Mouse (Mus musculus) neutrophil, adult 5-6 weeks (primary cell): ENCODE measurements around the gene Pstpip1. TPM values are rescaled to one million over a fixed set of nuclear protein-coding genes. Genes with fewer than 3 reads are reported as not detected.
A peak's percentile ranks its signal among the peaks of the same experiment; 100 is the strongest.

Source experiments
- ATAC-seq: fragments of 151-379, 151-347 bp; 2 replicates; pipeline ENCODE4 v1.8.0; 2017; ENCODE audit warnings: mild to moderate bottlenecking, moderate TSS enrichment; ENCODE audit not compliant: insufficient number of reproducible peaks, poor library complexity, low FRiP score, severe bottlenecking; ENCODE audit errors: extremely low read depth
- total RNA-seq: library from RNA; stranded (forward); fragments of 200-1000 nt; gene quantifications from 2 replicates; pipeline ENCODE4 v1.2.3, GENCODE M21; 2017

The Pstpip1 gene
- total RNA-seq = 369 and 376 TPM in 2 replicates

DNA sequence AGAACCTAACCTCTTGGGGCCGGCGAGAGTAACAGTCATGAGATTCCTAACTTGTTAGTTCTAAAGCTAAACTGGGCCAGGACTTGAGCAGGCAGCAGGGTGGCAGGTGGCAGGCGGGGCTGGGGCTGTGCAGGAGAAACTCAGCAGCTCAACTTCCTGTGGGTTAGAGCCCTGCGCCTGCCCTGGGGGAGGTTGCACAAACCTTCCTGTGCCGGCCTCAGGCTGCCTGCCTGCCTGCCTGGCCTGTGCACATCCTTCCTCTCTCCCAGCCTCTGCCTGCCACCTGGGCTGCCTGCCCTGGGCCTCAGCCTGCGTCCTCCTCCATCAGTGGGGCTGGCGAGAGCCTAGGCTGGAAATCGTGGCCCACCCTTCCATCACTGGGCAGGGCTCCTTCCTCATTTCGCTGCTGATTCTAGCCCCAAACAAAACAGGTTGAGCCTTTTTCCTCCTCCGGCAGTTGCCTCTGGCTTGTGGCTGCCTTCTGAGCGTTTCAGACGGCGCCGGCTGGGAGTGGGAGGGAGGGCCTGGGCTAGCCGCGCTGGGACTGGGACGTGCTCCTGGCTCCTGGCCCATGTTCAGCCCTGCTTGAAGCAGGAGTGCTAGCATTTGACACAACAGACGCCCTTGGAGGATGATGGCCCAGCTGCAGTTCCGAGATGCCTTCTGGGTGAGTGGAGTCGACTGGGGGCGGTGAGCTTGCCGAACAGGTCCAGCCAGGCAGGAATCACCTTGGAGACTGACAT is at the start of gene Pstpip1:
Pstpip1 (plus strand) TSS at position 185 of the 743 bp plus-strand sequence.
- peak; percentile 70 for ATAC-seq

DNA sequence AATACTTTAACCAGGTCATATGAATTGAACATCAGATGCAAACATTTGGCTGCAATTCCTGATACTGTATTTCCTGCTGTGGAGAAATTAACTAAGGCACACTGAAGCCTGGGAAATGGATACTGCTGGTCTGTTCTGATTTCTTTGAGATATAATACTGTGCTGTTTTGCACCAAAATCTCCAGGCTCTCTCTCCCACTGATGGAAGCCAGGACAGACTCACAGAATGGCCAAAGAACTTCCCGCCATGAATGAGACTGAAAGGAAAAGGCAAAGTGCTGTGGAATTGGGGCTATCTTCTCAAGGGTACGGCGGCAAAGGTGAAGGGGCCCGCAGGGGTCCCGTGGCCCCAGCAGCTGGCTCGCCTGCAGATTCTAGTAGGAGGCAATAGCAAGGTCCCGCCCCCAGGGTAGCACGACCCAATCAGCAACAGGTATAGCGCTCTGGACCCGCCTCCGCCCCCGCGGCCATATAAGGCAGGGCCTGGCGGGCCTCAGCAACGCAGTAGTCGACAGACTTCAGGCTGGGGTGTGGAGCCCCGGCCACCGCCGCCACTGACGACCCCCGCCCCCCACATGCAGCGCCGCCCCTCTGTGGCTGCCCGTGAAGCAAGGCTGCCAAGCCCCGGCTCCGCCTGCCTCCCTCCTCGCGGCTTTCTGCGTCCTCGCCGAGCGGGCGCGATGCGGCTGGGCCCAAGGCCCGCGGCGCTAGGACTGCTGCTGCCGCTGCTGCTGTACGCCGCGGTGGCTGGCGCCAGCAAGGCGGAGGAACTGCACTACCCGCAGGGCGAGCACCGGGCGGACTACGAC is 48.2 kb upstream of the Pstpip1 start, which contains the start of gene Rcn2:
Rcn2 (plus strand) TSS at position 474 of the 809 bp plus-strand sequence.
- peak; percentile 100 for ATAC-seq

DNA sequence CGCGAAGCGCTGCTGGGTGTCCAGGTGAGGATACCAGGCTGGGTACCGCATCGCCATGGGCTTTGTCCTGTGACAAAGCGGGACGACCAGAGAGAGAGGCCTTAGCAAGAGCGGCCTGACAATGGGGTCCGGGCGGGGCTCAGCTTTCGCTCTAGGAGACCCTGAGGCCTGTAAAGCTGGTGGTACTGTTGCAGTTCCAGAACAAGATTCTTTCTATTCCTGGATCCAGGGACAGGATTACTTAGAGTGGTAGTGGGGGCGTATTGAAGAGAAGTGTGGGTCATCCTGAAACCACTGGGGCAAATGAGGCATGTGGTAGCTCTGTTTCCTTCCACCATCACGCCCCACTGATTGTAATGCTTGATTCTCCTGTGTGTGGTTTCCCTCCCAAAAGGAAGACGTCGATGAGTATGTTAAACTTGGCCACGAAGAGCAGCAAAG is 47.6 kb upstream of the Pstpip1 start:
- no peak for ATAC-seq

DNA sequence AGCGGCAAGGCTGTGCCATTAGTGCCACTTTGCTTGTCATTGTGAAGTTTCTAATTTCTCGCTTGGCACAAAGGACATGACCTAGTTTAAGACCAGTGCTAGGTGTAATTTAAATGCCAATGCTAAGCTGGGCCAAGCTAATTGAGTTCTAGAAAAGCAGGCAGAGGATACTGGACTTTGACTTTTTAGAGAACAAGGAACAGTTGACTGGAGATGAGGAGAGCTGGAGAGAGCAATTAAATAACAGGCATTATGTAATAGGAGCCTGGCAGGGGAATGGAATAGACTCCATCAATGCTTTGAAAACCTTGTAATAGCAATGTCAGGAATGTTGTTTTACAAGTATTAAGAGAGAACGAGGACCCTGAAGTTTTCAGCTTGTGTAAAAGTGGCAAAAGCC is 36.0 kb upstream of the Pstpip1 start:
- ATAC-seq = no peak

DNA sequence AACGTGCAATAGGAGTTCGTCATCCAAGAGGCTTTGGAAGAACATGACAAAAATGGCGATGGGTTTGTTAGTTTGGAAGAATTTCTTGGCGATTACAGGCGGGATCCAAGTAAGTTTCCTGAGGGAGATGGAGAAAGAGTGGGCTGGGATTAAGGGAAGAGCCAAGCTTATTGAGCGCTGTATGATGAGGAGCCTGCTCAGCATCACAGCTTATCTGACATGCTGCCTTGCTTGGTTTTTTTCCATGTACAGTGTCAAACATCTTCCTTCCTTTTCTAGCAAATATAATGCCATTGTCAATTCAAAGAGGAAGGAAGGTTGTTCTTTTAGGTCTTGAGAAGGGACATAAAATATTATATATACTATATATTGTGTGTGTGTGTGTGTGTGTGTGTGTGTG is 33.6 kb upstream of the Pstpip1 start:
- no peak for ATAC-seq

DNA sequence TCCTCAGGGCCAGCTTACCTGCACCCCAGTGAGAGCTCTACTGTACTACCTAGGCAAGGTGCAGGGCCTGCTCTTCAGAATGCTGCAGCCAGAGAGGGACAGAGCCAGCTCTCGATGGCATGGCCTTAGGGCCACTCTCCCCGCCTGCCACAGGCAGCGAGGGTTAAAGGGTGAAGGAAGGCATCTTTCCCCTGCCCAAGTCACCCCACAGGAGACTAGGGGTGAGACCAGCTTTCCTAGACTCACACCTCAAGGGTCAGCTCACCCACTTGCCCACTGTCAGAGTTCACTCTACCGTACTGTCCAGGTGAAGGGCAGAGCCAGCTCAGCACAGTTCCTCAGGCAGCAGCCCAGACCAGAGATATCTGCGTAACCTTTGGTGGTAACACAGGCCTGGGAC is 27.4 kb upstream of the Pstpip1 start:
- ATAC-seq = no peak

DNA sequence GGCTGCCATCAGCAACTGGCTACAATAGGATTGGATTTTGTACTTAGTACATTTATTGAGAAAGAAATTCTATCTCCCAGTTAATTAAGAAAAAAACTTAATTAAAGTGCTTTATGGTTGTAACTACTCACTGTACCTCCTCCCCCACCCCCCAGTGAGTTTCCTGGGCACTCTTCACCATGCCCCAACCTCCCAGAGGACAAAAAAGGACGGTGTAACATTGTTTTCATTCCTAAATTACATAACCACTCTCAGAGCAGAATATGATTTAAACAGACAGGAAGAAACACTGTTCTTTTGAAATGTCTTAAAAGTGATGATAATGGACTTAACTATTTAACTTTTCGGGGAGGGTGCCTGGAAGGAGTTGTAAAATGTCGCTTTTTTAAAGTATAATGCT is 24.8 kb upstream of the Pstpip1 start:
- no peak for ATAC-seq

DNA sequence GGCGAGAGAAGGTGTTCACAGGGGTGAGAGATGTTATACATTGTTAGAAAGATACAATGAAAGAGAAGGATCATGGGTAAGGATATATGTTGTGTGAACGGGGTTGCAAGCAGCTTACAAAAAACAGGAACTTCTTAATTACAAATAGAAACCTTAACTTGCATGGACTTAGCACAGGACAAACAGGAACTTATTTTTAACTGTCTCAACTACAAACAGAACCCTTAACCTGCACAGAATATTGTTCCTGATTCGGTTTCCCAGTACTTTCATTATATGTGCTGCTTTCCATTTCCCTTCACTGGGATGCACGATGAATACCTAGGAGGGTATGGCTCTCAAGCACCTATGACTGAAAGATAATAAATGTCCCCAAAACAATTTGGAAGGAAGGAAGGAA is 21.8 kb upstream of the Pstpip1 start:
- no peak for ATAC-seq

DNA sequence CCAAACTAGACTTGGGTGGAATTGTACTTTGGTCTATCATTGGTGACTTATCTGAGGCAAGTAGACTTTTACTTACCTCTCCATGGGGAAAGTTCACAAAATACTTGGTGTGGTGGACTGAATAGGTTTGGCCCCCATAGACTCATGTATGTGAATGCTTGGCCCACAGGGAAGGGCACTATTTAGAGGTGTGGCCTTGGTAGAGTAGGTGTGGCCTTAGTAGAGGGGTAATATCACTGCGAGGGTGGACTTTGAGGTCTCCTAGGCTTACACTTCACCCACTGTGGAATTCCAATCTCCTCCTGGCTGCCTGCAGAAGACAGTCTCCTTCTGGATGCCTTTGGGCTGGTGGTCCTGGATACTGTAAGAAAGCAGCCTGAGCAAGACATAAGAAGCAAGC is 21.1 kb upstream of the Pstpip1 start:
- no peak for ATAC-seq

DNA sequence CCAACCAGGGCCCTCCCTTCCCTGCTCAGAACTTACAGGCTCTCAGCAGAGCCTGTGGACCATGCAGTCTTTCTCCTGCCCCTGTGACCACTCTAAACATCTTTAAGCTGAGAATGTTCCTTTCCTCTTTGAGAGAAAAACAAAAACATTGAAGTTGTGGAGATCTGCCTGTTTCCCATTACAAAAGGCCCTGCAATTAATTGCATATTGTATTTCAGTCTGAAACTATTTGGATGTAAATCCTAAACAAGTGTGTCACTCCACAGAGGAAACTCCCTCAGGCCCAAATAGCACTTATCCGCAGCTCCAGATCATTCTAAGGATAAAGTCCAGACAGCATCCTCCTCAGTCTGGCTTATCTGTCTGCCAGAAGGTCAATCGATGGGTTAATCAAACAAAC is 16.9 kb upstream of the Pstpip1 start:
- no peak for ATAC-seq

DNA sequence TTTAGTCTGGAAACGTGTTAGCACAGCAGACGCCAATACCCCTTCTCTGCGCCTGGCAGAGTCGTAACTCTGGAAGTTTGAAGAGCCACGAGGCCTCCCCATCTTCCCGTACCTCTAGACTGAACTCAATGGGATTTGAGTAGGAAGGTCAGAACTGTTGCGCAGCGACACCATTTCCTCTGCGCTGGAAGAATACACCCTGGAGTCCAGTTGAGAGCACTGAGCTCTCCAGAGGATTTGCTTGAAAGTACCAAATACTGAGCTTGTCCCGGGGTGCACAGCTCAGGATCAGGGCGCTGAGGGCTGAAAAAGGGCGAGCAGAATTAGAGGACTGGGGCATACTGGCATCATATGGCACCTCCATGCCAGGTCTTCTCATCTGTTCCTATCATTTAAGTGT is 14.9 kb upstream of the Pstpip1 start:
- ATAC-seq = no peak

DNA sequence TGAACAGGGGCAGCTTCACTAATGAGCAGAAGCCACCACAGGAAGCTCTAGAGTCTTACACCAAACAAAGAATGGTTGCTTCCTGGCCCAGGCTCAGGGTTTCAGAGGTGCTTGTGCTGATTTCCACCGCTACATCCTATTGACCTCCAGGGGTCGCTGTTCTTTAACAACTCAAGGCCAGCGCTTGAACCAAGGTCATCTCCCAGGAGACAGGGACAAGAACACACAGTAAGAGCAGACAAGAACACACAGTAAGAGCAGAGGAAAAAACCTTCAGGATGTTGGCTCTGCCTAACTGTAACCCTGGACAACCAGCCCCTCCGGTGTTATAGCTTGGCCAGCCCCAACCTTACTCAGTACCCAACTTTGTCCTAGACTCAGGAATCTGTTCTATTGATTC is 14.5 kb upstream of the Pstpip1 start:
- ATAC-seq = peak; percentile 87

DNA sequence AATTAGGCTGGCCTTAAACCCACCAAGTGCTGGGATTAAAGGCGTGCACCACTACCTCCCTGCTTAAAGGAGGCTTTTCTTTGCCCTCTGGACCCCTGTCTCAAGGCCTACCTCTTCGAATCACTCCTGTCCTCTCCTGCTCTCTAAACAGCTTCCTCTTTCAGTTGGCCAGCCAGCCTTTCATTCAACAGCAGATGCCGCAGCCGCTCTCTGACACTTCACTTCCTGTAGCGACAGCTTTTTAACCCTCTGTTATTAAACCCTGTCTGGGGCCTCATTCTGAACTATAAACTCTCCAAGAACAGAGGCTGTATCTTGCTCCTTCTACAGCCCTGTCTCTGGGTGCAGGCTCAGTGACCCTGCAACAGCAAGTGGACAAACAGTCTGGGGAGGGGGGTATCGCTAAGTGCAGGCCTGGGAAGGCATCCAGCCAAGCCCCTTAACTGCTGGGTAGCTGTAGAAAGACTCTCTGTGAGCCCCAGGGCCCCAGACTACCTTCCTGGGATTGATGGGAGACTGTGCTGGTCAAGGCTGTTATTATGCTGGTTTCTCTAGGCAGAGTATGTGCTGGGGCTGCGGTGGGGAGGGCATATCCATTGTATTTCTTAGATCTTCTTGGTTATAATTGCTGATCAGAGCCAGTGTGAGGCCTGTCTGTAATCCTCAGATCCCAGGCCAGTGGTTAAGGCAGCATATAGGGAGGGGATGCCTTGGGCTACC is 13.7 kb upstream of the Pstpip1 start:
- peak; percentile 77 for ATAC-seq

DNA sequence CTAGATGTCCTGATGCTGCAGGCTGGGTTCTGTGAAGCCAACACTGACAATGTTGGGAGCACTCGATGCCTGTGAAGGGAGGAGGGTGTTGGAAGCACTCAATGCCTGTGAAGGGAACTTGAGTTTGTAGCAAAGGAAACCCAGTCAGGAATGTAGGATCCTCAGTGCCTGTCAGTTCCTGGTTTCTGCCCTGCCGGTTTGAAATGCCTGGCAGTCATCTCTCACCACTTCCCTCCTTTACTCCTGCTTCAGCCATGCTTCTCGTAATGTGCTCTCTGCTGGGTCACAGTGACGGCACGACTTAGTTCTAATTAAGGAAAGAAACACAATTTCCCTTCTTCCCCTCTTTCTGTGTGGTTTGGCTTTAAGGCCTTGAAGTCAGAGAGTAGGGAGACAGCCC is 10.2 kb upstream of the Pstpip1 start:
- ATAC-seq = no peak

DNA sequence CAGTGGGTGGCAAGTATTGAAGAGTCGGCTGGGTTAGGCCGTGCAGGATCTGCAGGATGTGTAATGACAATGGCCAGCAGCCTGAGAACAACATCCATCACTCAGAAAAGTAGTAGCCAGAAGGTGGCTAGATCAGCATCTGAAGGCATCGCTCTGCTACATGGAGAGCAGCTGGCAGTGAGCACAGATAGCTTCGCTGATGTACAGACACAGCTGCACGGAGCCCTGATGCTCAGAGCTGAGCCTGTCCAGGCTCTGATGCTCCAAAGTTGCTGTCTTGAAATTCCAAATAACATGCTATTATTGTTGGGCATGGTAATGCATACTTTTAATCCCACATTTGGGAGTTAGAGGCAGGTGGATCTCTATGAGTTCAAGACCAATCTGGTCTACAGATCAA is 3.2 kb upstream of the Pstpip1 start:
- no peak for ATAC-seq

DNA sequence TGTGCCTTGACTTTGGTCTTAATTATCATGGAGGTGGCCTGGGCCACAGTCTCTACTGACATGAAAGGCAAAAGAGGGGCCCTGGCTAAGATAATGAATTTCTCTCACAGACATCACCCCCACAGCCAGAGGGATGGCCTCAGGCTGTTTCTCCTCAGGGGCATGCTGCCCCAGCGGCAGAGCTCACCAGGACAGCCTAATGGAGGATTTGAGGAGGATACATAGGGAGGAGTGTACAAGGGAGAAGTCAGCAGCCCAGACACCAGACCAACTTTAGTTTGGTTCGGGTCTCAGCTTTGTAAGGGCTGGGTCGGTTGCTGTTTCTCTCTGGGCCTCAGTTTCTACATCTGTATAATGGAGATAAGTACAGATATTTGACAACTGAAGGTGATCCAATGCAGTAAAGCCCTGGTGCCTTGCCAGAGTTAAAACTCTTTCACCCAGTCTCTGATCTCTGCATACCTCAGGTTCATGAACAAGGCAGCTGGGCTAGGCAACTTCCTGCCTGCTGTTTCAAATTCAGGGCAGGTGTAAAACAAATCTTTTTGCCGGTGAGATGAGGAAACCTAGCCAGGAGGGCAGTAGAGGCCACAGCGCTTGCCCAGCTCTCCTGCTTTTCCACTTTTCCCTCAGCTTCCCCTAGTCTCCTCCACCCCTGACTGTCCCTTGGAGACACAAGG is 924 bp downstream of the Pstpip1 start:
- ATAC-seq = no peak

DNA sequence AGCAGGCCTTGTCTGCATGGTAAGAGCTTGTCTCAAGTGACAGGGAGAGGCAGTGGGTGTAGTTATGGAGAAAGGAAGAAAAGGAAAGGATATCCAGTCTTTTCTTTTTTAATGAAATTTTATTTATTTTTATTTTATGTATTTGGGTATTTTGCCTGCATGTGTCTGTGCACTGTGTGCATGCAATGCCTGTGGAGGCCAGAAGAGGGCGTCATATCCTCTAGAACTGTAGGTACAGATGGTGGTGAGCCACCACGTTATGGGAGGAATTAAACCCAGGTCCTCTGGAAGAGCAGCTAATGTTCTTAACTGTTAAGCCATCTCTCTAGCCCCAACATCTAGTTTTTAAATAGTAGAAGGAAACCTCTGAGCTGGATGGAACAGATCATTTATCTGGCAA is 2.3 kb downstream of the Pstpip1 start:
- ATAC-seq = no peak

DNA sequence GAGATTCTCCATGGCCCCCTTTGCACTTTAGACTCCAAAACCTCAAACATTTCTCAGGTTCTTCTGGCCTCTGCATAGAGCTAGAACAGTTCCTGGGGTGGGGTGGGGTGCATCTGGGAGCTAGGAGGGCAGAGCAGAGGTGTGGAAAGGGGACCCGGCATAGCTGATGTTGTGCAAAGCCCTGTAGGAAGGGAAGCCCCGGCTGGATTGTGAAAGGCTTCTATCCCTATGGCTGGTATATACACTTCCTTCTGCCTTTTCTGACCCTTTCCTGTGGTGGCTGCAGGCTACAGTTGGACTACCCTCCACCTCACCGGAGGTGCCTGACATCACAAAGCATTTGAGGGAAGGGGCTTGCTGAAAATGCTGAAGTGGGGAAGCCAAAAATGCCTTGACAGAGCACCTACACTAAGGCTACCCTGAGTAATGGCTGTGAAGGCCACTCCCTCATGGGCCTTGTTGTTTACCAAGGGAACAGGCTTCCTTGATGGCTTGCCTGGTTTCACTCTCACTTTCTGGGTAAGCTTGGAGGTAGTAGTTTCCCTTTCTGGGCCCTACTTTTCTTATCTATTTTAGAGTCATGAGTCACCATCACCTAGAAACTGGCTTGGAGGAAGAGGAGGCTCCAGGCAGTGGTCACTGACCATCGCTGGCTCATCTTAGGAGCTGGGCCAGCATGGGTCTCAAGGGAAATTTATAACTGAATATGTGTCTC is 8.0 kb downstream of the Pstpip1 start:
- peak; percentile 65 for ATAC-seq
